Mouse (Mus musculus): ENCODE measurements around the gene Zfp526.

Zfp526 gene

GRCm38 (mm10) chr7:25221102-25221883 is at the start of gene Zfp526:
Gene Zfp526 (plus strand): TSS chr7:25221425.
- DNase-seq (ENCODE audit: low spot score): peak; percentile 98

DNA sequence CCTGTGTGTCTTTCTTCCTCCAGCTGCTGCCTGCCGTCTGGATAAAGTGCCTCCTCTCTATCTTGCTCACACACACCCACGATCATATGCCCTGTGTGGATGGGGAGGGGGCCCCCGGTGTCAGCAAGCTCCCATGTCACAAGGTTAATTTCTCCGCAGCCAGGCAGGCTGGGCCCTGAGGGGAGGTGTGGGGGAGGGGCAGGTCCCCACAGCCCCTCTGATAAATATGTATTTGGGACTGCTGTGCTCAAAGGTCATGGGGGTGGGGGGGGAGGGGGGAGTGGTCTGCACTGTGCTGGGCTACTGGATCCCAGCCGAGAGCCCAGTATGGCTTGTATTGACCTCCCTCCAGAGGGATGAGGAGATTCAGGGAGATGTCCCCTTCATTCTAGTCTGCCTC is 48.6 kb upstream of the Zfp526 start:
- no peak for DNase-seq (ENCODE audit: low spot score)

GRCm38 (mm10) chr7:25174343-25174742 is 46.9 kb upstream of the Zfp526 start:
- no peak for DNase-seq (ENCODE audit: low spot score)

- no peak for DNase-seq (ENCODE audit: low spot score)
These were observed 42.9 kb upstream of the Zfp526 start for GRCm38 (mm10) chr7:25178317-25178716.

DNA sequence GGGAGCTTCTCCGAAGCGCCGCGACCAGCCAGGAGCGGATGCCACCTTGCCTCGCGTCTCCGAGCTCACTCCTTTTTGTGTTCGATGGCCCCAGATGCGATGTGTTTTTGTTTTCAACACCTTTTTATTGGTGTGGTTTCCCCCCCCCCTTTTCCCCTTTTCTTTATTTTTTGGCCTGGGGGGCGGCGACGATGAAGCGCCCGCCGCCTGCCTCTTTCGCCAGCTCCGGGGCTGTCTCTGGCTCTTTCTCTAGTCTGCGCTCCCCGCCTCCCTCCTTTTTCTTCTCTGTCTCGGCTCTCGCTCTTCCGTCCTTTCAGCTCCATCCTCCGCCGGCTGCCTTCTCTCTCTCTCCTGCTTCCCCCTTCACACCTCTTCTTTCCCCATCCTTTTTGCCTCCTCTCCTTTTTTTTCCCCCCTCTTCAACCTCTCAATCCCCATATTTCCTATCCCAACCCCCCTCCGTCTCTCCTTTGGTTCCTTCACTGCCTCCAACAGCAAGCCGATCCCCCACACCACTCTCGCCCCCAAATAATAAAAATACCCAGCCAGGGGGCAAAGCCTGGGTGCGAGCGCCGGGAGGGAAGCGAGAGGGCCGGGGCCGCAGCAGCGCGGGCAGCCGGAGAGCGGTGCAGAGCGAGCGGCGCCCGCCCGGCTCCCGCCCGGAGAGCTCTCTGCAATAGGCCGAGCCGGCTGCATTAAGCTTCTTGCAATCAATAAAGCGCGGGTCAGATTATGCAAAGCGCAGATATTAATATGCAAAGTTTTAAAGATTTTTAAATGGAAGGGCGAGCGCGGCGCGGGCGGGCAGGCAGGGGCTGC is 42.2 kb upstream of the Zfp526 start:
- peak; percentile 23 for DNase-seq (ENCODE audit: low spot score)

DNA sequence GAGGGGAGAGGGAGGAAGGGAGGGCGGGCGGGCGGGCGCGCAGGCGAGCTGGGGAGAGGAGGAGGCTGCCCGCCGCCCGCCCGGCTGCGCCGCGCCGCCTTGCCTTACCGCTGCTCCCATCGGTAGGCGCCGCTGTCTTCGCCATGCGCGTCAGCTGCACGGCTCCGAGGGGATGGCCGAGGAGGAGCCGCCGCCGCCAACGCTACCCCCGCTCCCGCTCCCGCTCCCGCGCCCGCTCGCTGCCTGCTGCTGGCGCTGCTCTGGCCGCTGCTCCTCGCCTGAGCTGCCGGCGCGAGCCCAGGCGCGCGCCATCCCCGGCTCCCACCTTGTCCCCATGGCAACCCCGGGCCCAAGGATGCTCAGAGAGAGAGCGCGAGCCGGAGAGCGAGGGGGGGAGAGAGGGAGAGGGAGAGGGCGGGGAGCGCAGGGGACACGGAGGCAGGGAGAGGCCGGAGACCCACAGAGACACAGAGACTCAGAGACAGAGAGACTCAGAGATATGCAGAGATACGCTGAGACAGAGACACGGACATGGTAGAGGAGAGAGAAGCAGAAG is 41.5 kb upstream of the Zfp526 start, which contains the start of gene Pou2f2:
TSS of gene Pou2f2 (minus strand) at position 121 of the 556 bp plus-strand sequence.
- peak; percentile 73 for DNase-seq (ENCODE audit: low spot score)

GRCm38 (mm10) chr7:25180512-25180911 is 40.7 kb upstream of the Zfp526 start:
- no peak for DNase-seq (ENCODE audit: low spot score)

- DNase-seq (ENCODE audit: low spot score): peak; percentile 17
These were observed 39.9 kb upstream of the Zfp526 start for GRCm38 (mm10) chr7:25181331-25181790.

GRCm38 (mm10) chr7:25181814-25182213 is 39.4 kb upstream of the Zfp526 start:
- DNase-seq (ENCODE audit: low spot score): no peak

GRCm38 (mm10) chr7:25184091-25184490 is 37.1 kb upstream of the Zfp526 start:
- no peak for DNase-seq (ENCODE audit: low spot score)

DNA sequence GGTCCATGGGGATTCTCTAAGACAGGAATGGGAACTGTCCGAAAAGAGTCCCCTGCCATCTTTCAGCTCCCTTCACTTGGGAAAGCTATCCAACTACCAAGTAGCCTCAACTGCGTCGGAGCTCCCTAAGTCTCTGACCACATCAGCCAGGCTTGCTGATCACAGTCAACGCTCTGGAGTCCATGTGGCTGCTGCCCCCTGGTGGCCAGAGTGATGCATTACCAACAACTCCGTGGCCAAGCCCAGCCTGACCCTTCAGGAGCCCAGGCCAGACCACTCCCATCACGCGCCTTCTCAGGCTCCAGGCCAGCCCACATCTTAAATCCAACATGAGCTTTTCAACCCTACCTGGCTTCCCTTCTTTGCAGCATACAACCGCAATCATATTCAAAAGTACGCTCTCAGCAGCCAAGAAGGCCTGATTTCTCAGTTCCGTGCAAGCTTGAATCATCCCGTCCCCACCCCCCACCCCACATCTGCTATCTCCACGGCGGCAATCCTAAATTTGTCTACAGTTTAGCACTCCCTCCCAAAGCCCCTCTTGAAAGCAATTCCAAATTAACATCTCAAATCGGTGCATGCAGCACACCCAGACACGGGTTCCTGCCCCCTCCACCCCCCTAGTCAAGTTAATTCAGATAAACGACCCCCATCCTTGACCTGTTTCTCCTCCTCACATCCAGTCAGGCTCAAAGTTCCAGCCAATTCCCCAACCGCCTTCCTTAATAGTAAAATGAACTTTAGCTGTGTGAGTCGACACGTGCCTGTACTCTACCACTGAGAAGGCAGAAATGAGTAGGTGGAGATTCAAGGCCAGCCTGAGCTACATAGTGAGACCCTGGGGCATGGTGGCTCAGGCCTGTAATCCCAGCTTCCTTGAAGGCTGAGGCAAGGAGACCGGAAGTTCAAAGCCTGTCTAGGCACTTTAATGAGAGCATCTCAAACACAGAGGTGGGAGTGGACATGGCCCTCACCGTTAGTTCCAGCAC is 33.3 kb upstream of the Zfp526 start:
- DNase-seq (ENCODE audit: low spot score): peak; percentile 84

GRCm38 (mm10) chr7:25190806-25191205 is 30.4 kb upstream of the Zfp526 start:
- no peak for DNase-seq (ENCODE audit: low spot score)

GRCm38 (mm10) chr7:25192110-25192509 is 29.1 kb upstream of the Zfp526 start:
- DNase-seq (ENCODE audit: low spot score): no peak

- no peak for DNase-seq (ENCODE audit: low spot score)
These were observed 26.1 kb upstream of the Zfp526 start for GRCm38 (mm10) chr7:25195148-25195547.

- no peak for DNase-seq (ENCODE audit: low spot score)
These were observed 25.1 kb upstream of the Zfp526 start for GRCm38 (mm10) chr7:25196107-25196506.

- no peak for DNase-seq (ENCODE audit: low spot score)
These were observed 23.7 kb upstream of the Zfp526 start for GRCm38 (mm10) chr7:25197384-25198018.

DNA sequence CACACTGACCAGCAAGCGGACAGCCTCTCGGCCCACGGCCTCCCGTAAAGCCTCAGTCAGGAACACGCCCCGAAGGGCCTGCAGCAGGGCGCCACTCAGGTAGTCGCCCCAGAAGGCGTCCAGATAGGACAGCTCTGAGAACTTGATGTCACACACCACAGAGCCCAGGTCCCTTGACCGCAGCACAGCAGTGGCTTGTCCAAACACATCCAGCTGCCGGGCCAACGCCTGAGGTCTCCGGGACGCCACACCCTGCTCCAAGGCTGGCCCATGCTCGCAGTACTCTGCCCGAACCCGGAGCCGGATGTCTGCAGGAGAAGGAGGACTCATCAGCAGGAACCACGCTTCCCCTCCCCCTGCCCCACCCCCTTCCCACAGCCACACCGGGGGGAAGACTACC is 17.6 kb upstream of the Zfp526 start:
- no peak for DNase-seq (ENCODE audit: low spot score)

DNA sequence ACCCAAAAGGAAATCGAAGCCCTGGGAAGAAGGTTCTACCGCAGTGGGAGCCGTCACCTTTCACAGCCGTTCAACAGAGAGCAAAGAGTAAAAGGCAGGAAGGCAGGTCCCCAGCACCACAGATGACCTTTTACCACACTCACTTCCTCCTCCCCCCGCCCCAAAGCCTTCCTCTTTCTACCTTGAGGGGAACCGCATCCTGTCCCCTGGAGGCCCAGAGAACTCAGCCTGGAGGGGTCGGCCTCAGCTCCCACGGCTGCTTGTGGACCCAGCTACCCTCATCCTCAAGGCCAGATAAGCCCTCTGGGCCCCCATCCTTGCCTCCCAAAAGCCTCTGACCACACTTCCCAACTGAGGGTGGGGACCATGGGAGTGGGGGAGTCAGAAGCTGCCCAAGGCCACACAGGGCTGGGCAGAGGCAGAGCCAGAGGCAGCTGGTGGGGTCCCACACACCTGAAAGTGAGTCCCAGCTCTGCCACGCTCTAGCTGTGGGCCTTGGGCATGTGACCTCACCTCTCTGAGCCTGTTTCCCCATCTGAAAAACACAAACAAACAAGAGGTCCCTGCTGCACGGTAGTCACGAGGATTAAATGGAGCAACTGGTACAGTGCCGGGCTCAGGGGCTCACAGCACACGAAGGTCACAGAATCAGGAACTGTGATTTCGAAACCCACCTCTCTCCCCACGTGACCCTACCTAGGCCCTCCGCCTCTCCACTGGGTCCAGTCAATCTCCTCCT is 15.7 kb upstream of the Zfp526 start:
- no peak for DNase-seq (ENCODE audit: low spot score)

DNA sequence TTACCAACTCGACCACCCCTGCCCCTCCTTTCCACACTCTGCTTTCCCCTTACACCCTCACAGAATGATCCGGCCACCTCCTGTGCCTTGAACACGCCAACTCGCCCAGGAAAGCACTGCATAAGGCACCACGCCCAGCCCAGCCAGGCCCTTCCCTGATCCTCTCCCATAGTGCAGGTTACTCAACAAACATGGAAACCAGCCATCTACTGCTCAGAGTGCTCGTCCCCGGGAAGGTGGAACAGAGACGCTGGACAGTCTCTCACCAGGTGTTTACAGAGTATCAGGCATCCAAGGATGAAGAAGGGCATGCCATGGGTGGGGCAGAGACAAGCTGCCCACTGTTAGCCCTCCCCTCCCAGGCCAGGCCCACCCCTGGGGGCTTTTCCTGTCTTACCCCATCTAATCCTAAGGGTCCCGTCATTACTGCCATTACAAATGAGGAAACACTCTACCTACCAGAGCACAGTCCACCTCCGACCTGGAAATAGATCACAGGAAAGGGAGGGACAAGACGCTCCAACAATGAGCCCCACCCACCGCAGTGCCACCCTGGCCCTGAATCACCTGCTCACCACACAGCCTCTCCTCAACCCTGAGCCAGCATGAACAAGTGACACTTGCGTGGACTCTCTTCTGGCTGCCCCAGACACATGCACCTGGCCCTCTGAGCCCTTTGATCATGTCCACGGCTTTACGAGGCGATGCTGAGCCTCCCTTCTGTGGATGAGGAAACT is 15.0 kb upstream of the Zfp526 start:
- no peak for DNase-seq (ENCODE audit: low spot score)

All from layer of hippocampus, adult 11-12 months (tissue).